Mouse (Mus musculus) activated CD4-positive, CD25-positive, alpha-beta regulatory T cell, adult 4 months (primary cell): ENCODE measurements around the gene Pgam1. TPM values are rescaled to one million over a fixed set of nuclear protein-coding genes. Genes with fewer than 3 reads are reported as not detected.
"Not testable (repeated sequence)": the region's sequence is repeated elsewhere in the genome, so short reads cannot be mapped to it uniquely, and the experiment has no call there.

Source experiments
- ATAC-seq: one replicate; pipeline ENCODE4 v1.8.0; 2017
- polyA plus RNA-seq, 2 experiments: library from polyadenylated mRNA; unstranded; fragments of 100-300 nt; shearing (Covaris generic); gene quantifications; one replicate each; pipeline ENCODE4 v1.2.1; 2017

Gene Pgam1
- polyA plus RNA-seq, 2 experiments from 2014 or later, result 60.3 to 83.9 TPM

- ATAC-seq, result peak; percentile 6
Observed at GRCm38 (mm10) chr19:41912121-41913080, 678 bp downstream of the Pgam1 start.

- no peak for ATAC-seq
Observed at GRCm38 (mm10) chr19:41913774-41914591, 2.3 kb downstream of the Pgam1 start.

- ATAC-seq, result not testable (repeated sequence)
Observed at GRCm38 (mm10) chr19:41914592-41914882, 2.8 kb downstream of the Pgam1 start.

- ATAC-seq, result no peak
Observed at GRCm38 (mm10) chr19:41915294-41915693, 3.6 kb downstream of the Pgam1 start.

- no peak for ATAC-seq
Observed at GRCm38 (mm10) chr19:41916853-41917252, 5.1 kb downstream of the Pgam1 start.

- ATAC-seq, result no peak
Observed at GRCm38 (mm10) chr19:41919471-41919870, 7.7 kb downstream of the Pgam1 start.

GRCm38 (mm10) chr19:41920412-41921067, 8.8 kb downstream of the Pgam1 start:
- ATAC-seq, result no peak

- peak; percentile 45 for ATAC-seq
Observed at GRCm38 (mm10) chr19:41932686-41933085, 21.0 kb downstream of the Pgam1 start.

GRCm38 (mm10) chr19:41933179-41934086, 21.7 kb downstream of the Pgam1 start, which contains the start of the genes Exosc1 and Zdhhc16:
Gene Exosc1, minus strand, starts transcription at chr19:41933423.
Gene Zdhhc16, plus strand, starts transcription at chr19:41933480.
- ATAC-seq, result peak; percentile 99

- ATAC-seq, result no peak
Observed at GRCm38 (mm10) chr19:41934124-41934523, 22.4 kb downstream of the Pgam1 start.

- ATAC-seq, result no peak
Observed at GRCm38 (mm10) chr19:41935921-41936320, 24.2 kb downstream of the Pgam1 start.

- no peak for ATAC-seq
Observed at GRCm38 (mm10) chr19:41938539-41938938, 26.8 kb downstream of the Pgam1 start.

GRCm38 (mm10) chr19:41943841-41944240, 32.1 kb downstream of the Pgam1 start:
- no peak for ATAC-seq

- ATAC-seq, result no peak
Observed at GRCm38 (mm10) chr19:41952287-41952686, 40.6 kb downstream of the Pgam1 start.

GRCm38 (mm10) chr19:41953574-41953973, 41.9 kb downstream of the Pgam1 start:
- no peak for ATAC-seq

Other genes with a start within 250 kb of the Pgam1 start
- under 1 TPM in 1 of 2 experiments, not detected in 1; 0.08 TPM for gene Slit1, start 168.3 kb upstream of the Pgam1 start, polyA plus RNA-seq
- 1 to 10 TPM; 6.7 to 7.1 TPM for gene Arhgap19, start 109.9 kb upstream of the Pgam1 start, polyA plus RNA-seq
- gene Frat1, start 82.0 kb upstream of the Pgam1 start, polyA plus RNA-seq, result 10 to 100 TPM; 15.5 to 17.9 TPM
- 1 to 10 TPM in 1 of 2 experiments, under 1 TPM in 1; 0.65 to 1.5 TPM for gene Frat2, start 63.8 kb upstream of the Pgam1 start, polyA plus RNA-seq
- gene Rrp12, start 15.8 kb upstream of the Pgam1 start, polyA plus RNA-seq, result 1 to 10 TPM; 6.9 to 8.8 TPM
- gene Exosc1, start 21.5 kb downstream of the Pgam1 start, polyA plus RNA-seq, result 100 to 1,000 TPM in 1 of 2 experiments, 10 to 100 TPM in 1; 75.9 to 103 TPM
- 10 to 100 TPM; 39.0 to 41.1 TPM for gene Zdhhc16, start 21.6 kb downstream of the Pgam1 start, polyA plus RNA-seq
- 10 to 100 TPM; 63.7 to 75.3 TPM for gene Mms19, start 69.2 kb downstream of the Pgam1 start, polyA plus RNA-seq
- 1 to 10 TPM; 2.6 to 4.0 TPM for gene Ubtd1, start 69.8 kb downstream of the Pgam1 start, polyA plus RNA-seq
- gene Ankrd2, start 124.1 kb downstream of the Pgam1 start, polyA plus RNA-seq, result not detected
- gene Hoga1, start 133.7 kb downstream of the Pgam1 start, polyA plus RNA-seq, result not detected
- gene 4933411K16Rik, start 140.3 kb downstream of the Pgam1 start, polyA plus RNA-seq, result not detected
- not detected for gene Morn4, start 174.4 kb downstream of the Pgam1 start, polyA plus RNA-seq
- gene Pi4k2a, start 178.5 kb downstream of the Pgam1 start, polyA plus RNA-seq, result 10 to 100 TPM in 1 of 2 experiments, 1 to 10 TPM in 1; 8.1 to 12.4 TPM
- 1 to 10 TPM; 9.2 to 9.7 TPM for gene Avpi1, start 217.1 kb downstream of the Pgam1 start, polyA plus RNA-seq
- gene Marveld1, start 235.5 kb downstream of the Pgam1 start, polyA plus RNA-seq, result 1 to 10 TPM; 5.7 to 6.5 TPM